Mouse (Mus musculus) stomach, postnatal 0 days (tissue): Measurements from ENCODE around the gene Ccdc9. TPM values are rescaled to one million over a fixed set of nuclear protein-coding genes. Genes with fewer than 3 reads are reported as not detected.
A peak's percentile ranks its signal among the peaks of the same experiment; 100 is the strongest.

Experiments
- ATAC-seq: fragments of 200-750 bp; cut with Nextera tagmentation; 2 replicates; pipeline ENCODE4 v1.8.0; 2017; ENCODE audit not compliant: low FRiP score, low TSS enrichment
- DNase-seq: peaks from one replicate; pipeline ENCODE4 v3.0.0-alpha.2; 2016; ENCODE audit warnings: low spot score
- H3K27ac ChIP-seq: fragments of 300-500 bp; sonication (generic); replicated peaks from 2 replicates; pipeline ENCODE4 v1.5.1; 2014; ENCODE audit warnings: mild to moderate bottlenecking, control low read depth
- H3K27me3 ChIP-seq: fragments of 300-500 bp; sonication (generic); 2 replicates; pipeline ENCODE4 v1.6.1; 2014; ENCODE audit warnings: low read length; ENCODE audit not compliant: control insufficient read depth, insufficient read depth
- H3K36me3 ChIP-seq: fragments of 300-500 bp; sonication (generic); 2 replicates; pipeline ENCODE4 v1.6.1; 2014; ENCODE audit warnings: low read length, mixed read lengths; ENCODE audit not compliant: control insufficient read depth, insufficient read depth
- H3K4me1 ChIP-seq: fragments of 300-500 bp; sonication (generic); replicated peaks from 2 replicates; pipeline ENCODE4 v1.6.1; 2014; ENCODE audit warnings: antibody characterized with exemption; ENCODE audit not compliant: control insufficient read depth, insufficient read depth
- H3K4me2 ChIP-seq: fragments of 300-500 bp; sonication (generic); replicated peaks from 2 replicates; pipeline ENCODE4 v1.6.1; 2014; ENCODE audit warnings: low read depth, mild to moderate bottlenecking, control low read depth, moderate library complexity
- H3K4me3 ChIP-seq: fragments of 300-500 bp; sonication (generic); 2 replicates; pipeline ENCODE4 v1.5.1; 2014; ENCODE audit warnings: low read depth, low read length, control low read depth
- H3K9ac ChIP-seq: fragments of 300-500 bp; sonication (generic); 2 replicates; pipeline ENCODE4 v1.6.1; 2014; ENCODE audit warnings: mild to moderate bottlenecking, low read length, control low read depth, mixed read lengths
- H3K9me3 ChIP-seq: fragments of 300-500 bp; sonication (generic); 2 replicates; pipeline ENCODE4 v1.6.1; 2016; ENCODE audit warnings: low read length; ENCODE audit not compliant: control insufficient read depth
- CTCF ChIP-seq: IDR thresholded peaks from 2 replicates; pipeline ENCODE4 v1.5.1; 2016; ENCODE audit warnings: antibody characterized with exemption, low read depth, mild to moderate bottlenecking, moderate library complexity
- EP300 ChIP-seq: optimal IDR thresholded peaks from 2 replicates; pipeline ENCODE3; 2016; ENCODE audit warnings: antibody characterized with exemption
- WGBS: fragments of 180-500 bp; shearing (Covaris S2); extraction: QIAGEN DNeasy Blood & Tissue Kit; methylation state at CpG from one replicate; pipeline ENCODE4 v1.1.7; 2014; 5-methylcytosine and 5-hydroxymethylcytosine counted together
- polyA plus RNA-seq: library from polyadenylated mRNA; unstranded; fragments of >200 nt; fragmentation: Nextera tagmentation; extraction: Ambion mirVana; gene quantifications from 2 replicates; pipeline ENCODE4 v1.2.1, GENCODE M21; 2015

The Ccdc9 gene
- polyA plus RNA-seq, 1 experiment from 2014 or later = 11.5 TPM

DNA sequence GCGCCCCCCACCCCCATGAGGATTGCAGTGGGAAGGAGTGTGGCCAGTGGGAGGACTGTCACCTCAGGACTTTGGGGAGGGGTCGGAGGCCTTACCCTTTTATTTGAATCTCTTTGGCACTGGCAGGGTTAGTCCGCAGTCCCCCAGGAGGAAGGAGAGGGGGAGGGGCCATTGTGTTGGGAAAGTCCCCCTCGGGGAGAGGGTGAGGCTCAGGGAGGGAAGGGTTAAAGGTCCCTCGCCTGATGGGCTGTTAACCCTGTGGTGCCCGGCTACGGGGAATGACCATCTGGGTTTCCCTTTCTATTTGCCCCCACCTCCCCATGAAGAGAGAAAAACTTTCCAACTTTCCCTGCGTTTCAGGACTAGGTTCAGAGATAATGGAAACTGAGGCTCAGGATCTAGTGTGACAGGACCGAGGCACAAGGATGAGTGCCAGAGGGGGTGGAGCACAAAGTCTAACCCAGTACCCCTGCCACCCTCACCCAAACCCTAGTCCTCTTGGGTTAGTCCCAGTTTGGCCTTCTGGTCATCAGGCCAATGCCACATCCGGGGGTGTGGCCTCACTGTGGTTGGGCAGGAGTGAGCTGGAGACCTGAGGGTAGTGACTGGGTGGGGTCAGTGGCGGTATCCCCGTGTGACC, 26.2 kb upstream of the Ccdc9 start:
- Histone ChIP-seq H3K36me3 (peaks cover 3% of the 10 kb centered on the region; the same call in 1 of the 2 replicates), H3K4me1 (peaks cover 14% of the 10 kb centered on the region)
- WGBS = under 1% methylated on average over 11 of the region's 12 CpGs

DNA sequence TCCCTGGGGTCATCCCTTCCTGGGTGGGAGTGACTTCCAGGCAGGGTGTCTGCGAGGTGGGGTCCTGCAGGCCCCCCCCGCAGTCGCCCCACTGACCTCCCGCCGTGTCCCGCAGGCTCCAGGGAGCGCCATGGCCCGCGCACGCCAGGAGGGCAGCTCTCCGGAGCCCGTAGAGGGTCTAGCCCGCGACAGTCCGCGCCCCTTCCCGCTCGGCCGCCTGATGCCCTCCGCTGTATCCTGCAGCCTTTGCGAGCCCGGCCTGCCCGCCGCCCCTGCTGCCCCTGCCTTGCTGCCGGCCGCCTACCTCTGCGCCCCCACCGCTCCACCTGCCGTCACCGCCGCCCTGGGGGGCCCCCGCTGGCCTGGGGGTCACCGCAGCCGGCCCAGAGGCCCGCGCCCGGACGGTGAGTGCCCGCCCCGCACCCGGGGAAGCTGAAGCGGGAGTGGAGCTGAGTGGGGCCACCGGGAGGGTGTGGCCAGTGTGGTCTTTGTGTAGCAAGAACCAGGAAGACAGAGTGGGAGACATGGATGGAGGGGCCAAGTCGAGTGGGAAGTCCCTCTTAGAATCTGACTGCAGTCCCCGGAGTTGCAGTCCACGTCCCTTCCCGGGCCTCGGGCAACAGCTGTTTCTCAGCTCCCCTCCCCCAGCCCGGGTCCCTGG, 25.5 kb upstream of the Ccdc9 start:
- DNase-seq = peak; percentile 69
- Histone ChIP-seq H3K9me3 (no peaks in the 10 kb centered on the region), H3K4me2 (peak overlapping the region; percentile 100), H3K9ac (peak overlapping the region; percentile 90), H3K27me3 (no peaks in the 10 kb centered on the region), H3K27ac (peak overlapping the region; percentile 99), H3K4me3 (peak overlapping the region; percentile 72), H3K4me1 (peaks cover 14% of the 10 kb centered on the region), H3K36me3 (peaks cover 3% of the 10 kb centered on the region; the same call in 1 of the 2 replicates)
- peak; percentile 15 for ATAC-seq
- under 1% methylated on average over 37 of the region's 49 CpGs for WGBS
- TF ChIP-seq CTCF = no peak
- TF ChIP-seq EP300 = no peak

More for the DNA sequence above, 26.2 kb upstream of the Ccdc9 start:
- H3K27ac ChIP-seq = peak overlapping the region; percentile 99
- peak overlapping the region; percentile 100 for H3K4me2 ChIP-seq
- H3K27me3 ChIP-seq = no peaks in the 10 kb centered on the region
- peak overlapping the region; percentile 72 for H3K4me3 ChIP-seq
- peak overlapping the region; percentile 90 for H3K9ac ChIP-seq
- TF ChIP-seq CTCF (no peak), EP300 (no peak)
- DNase-seq = peak; percentile 81
- H3K9me3 ChIP-seq = no peaks in the 10 kb centered on the region
- ATAC-seq = peak; percentile 41

- 3% methylated on average over 13 of the region's 14 CpGs for WGBS
- H3K27ac ChIP-seq = peak overlapping the region; percentile 99
- H3K27me3 ChIP-seq = no peaks in the 10 kb centered on the region
- no peak for TF ChIP-seq EP300
- no peak for TF ChIP-seq CTCF
- peaks cover under 1% of the 10 kb centered on the region; the same call in 1 of the 2 replicates for H3K36me3 ChIP-seq
- no peaks in the 10 kb centered on the region for H3K9me3 ChIP-seq
- peak overlapping the region; percentile 90 for H3K9ac ChIP-seq
- DNase-seq (peak; percentile 60), ATAC-seq (no peak)
- H3K4me3 ChIP-seq = peak overlapping the region; percentile 72
- peaks cover 14% of the 10 kb centered on the region for H3K4me1 ChIP-seq
- peak overlapping the region; percentile 100 for H3K4me2 ChIP-seq
Measured at GRCm38 (mm10) chr7:16311453-16312004, 24.9 kb upstream of the Ccdc9 start.

DNA sequence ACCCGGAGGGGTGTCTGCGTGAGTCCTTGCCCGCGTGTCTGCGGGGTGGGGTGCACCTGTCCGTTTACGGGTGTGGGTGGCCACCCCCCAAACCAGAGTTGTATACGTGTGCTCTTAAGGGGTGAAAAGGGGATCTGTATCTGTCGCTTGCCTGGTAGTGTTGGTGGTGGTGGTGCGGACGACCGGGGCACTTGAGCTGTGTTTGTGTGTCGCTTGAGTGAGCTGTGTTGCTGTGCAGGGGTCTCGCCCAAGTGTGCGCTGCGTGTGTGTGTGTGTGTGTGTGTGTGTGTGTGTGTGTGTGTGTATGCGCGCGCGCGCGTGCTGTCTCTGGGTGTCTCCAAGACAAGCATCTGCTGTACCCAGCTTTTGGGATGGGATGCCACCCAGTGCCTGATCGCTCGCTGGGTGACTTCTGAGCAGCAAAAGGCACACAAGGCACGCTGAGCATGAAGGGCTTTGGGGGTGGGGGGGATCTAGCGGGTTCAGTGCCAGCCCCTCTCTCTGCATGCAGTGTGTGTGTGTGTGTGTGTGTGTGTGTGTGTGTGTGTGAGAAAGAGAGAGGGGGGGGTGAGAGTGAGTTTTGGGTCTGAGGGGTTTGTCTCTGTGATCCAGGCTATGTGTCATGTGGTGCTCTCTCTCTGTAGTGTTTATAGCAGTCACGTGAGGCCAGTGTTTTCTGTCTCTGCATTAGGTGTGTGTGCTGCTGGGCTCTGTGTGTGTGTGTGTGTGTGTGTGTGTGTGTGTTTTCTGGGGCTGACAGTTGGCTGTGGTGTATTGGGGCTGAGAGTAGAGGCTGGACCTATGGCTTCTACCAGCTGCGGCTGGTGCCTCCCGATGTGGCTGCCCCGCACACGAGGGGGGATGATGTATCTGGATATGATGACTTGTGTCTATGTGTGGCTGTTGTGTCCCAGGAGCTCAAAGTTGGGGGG, 24.2 kb upstream of the Ccdc9 start:
- no peaks in the 10 kb centered on the region for H3K36me3 ChIP-seq
- peaks cover 14% of the 10 kb centered on the region for H3K4me1 ChIP-seq
- TF ChIP-seq CTCF = no peak
- no peak for TF ChIP-seq EP300
- ATAC-seq = no peak
- peak overlapping the region; percentile 99 for H3K27ac ChIP-seq
- peak overlapping the region; percentile 100 for H3K4me2 ChIP-seq
- H3K4me3 ChIP-seq = peak overlapping the region; percentile 72
- H3K27me3 ChIP-seq = no peaks in the 10 kb centered on the region
- no peaks in the 10 kb centered on the region for H3K9me3 ChIP-seq
- peak; percentile 57 for DNase-seq
- peak overlapping the region; percentile 70 for H3K9ac ChIP-seq
- WGBS = 1% methylated on average over 31 of the region's 31 CpGs

DNA sequence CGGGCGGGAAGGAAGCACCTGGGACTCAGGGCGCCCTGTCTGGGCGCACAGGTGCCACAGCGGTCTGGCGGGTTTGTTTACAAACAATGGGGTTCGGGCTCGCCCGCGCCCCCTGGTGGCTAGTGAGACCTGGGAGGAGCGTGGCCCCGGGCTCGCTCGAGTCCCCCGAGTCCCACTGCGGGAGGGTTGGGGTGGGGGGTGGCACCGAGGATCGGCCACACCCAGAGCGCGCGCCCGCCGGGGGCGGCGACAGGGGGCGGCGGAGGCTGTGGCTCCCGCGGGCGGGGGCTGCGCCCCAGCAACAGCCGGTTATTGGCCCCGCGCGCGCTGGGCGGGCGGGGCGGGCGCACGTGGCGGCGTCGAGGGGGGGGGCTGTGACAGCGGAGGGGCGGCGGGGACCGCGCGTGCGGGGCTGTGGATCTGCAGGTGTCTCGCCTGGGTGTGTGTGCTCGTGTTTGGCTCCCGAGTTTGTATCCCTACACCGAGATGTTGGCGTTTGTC, 23.5 kb upstream of the Ccdc9 start:
- DNase-seq (peak; percentile 89), ATAC-seq (peak; percentile 39; the same call in 1 of the 2 replicates)
- H3K4me3 ChIP-seq = peak overlapping the region; percentile 72
- no peaks in the 10 kb centered on the region for H3K27me3 ChIP-seq
- WGBS = 0% methylated on average over 20 of the region's 56 CpGs
- H3K36me3 ChIP-seq = no peaks in the 10 kb centered on the region
- TF ChIP-seq EP300 (no peak), CTCF (peak; percentile 79)
- H3K9ac ChIP-seq = peak overlapping the region; percentile 70
- H3K9me3 ChIP-seq = no peaks in the 10 kb centered on the region
- H3K27ac ChIP-seq = peak overlapping the region; percentile 88
- H3K4me2 ChIP-seq = peak overlapping the region; percentile 100
- H3K4me1 ChIP-seq = peaks cover 14% of the 10 kb centered on the region
